Mouse (Mus musculus): ENCODE measurements around the gene Zfp513.

The Zfp513 gene

GRCm38 (mm10) chr5:31201742-31202590 is at the start of gene Zfp513:
Gene Zfp513, minus strand, starts transcription at chr5:31202303.
- POLR2A ChIA-PET = interaction anchor here (0.6 to 17.9 kb wide), 81 partner anchors 4 to 1257 kb away, joined by 3 to 263 read pairs (median 4); partner anchors contain the start of genes Eif2b4 (in 4 of the 4), Gm29609 (in 4 of the 4), Gtf3c2 (in 4 of the 4) and Snx17 (in 4 of the 4)
- CTCF ChIA-PET = interaction anchor here in 3 of 4 experiments (0.7 to 2.2 kb wide), 9 partner anchors 10 to 154 kb away, joined by 3 to 13 read pairs (median 3); partner anchors contain the start of genes Ppm1g (in 2 of the 3), Atraid (in 1 of the 3), Eif2b4 (in 1 of the 3) and Snx17 (in 1 of the 3)

GRCm38 (mm10) chr5:31251541-31252101 is 49.5 kb upstream of the Zfp513 start, which contains the start of gene Krtcap3:
Gene Krtcap3, plus strand, starts transcription at chr5:31251691.
- POLR2A ChIA-PET = interaction anchor here in 3 of 4 experiments (0.7 to 5.8 kb wide), 9 partner anchors 8 to 71 kb away, joined by 3 to 30 read pairs (median 4); partner anchors contain the start of genes Gm9970 (in 2 of the 3), Nrbp1 (in 2 of the 3), Gm29609 (in 1 of the 3) and Gtf3c2 (in 1 of the 3)
- CTCF ChIA-PET = no interaction called here

DNA sequence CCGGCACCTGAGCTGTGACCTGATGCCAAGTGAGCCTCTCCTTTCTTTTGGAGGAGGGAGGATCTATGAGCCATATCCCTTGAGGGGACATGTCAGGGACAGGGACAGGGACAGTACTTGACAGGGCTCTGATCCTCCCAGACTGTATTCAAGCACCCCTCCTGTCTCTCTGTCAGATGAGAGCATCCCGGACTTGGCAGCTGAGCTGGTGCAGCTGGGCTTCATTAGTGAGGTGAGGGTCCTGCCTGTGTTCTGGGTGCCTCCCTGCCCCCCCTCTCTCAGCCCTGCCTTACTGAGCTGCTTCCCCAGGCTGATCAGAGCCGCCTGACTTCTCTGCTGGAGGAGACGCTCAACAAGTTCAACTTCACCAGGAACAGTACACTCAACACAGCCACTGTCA is 48.6 kb upstream of the Zfp513 start:
- POLR2A ChIA-PET = interaction anchor here in 3 of 4 experiments (0.8 to 5.8 kb wide), 8 partner anchors 8 to 157 kb away, joined by 3 to 30 read pairs (median 4); partner anchors contain the start of genes Gm9970 (in 2 of the 3), Nrbp1 (in 2 of the 3), Gm29609 (in 1 of the 3) and Gtf3c2 (in 1 of the 3)

GRCm38 (mm10) chr5:31242191-31242590 is 40.1 kb upstream of the Zfp513 start:
- ChIA-PET CTCF (interaction anchor here in 1 of 4 experiments (1.4 to 1.6 kb wide), 3 partner anchors 11 to 86 kb away, joined by 3 to 9 read pairs (median 6); partner anchors contain the start of gene Ppm1g), POLR2A (interaction anchor here (0.5 to 3.0 kb wide), 15 partner anchors 9 to 1263 kb away, joined by 3 to 30 read pairs (median 4); partner anchors contain the start of genes Krtcap3 (in 2 of the 4), Atraid (in 1 of the 4), Eif2b4 (in 1 of the 4) and Mpv17 (in 1 of the 4))

More for the DNA sequence above, 48.6 kb upstream of the Zfp513 start:
- CTCF ChIA-PET = interaction anchor here in 1 of 4 experiments (0.7 kb wide), 1 partner anchor 346 kb away, joined by 3 read pairs; the partner anchor contains the start of gene Mrpl33

DNA sequence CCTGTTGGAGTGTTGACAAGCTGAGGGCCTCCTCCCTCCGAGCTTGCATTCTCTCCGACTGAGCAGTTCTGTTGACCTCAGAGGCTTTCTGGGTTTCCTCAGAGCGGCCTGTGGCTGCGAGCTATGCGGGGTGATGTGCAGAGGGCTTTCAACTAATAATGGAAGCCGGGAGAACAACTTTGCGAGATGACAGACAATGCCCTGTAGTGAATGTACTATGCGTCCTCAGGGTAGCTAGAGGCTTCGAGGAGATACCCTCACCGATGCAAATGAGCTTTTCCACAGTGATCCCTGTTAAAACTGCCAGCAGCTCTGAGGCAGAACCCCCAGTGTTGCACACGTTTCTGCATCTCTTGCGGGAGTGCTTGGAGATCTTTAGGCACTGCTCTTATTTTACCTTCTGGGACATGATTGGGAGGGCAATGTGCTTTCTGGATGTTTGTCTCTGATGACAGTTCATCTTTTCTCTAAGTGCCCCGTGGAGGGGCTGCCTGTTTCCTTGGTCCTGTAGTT is 39.5 kb upstream of the Zfp513 start:
- ChIA-PET POLR2A (interaction anchor here (0.5 to 3.0 kb wide), 26 partner anchors 9 to 1183 kb away, joined by 3 to 30 read pairs (median 3); partner anchors contain the start of genes Krtcap3 (in 2 of the 4), Ppm1g (in 2 of the 4), Adgrf3 (in 1 of the 4) and Atraid (in 1 of the 4)), CTCF (interaction anchor here in 2 of 4 experiments (0.6 to 1.6 kb wide), 5 partner anchors 12 to 193 kb away, joined by 3 to 9 read pairs (median 5); partner anchors contain the start of genes Atraid (in 1 of the 2) and Ppm1g (in 1 of the 2))

GRCm38 (mm10) chr5:31240637-31241521 is 38.8 kb upstream of the Zfp513 start, which contains the start of the genes Nrbp1 and Gm9970:
Gene Nrbp1, plus strand, starts transcription at chr5:31240864.
Gene Gm9970, minus strand, starts transcription at chr5:31241232.
- CTCF ChIA-PET = interaction anchor here in 3 of 4 experiments (0.5 to 1.6 kb wide), 6 partner anchors 12 to 219 kb away, joined by 3 to 9 read pairs (median 6); partner anchors contain the start of genes Atraid (in 1 of the 3) and Ppm1g (in 1 of the 3)
- POLR2A ChIA-PET = interaction anchor here in 3 of 4 experiments (0.6 to 3.0 kb wide), 27 partner anchors 8 to 407 kb away, joined by 3 to 30 read pairs (median 3); partner anchors contain the start of genes Cad (in 2 of the 3), Gm29609 (in 2 of the 3), Gtf3c2 (in 2 of the 3) and Krtcap3 (in 2 of the 3)

DNA sequence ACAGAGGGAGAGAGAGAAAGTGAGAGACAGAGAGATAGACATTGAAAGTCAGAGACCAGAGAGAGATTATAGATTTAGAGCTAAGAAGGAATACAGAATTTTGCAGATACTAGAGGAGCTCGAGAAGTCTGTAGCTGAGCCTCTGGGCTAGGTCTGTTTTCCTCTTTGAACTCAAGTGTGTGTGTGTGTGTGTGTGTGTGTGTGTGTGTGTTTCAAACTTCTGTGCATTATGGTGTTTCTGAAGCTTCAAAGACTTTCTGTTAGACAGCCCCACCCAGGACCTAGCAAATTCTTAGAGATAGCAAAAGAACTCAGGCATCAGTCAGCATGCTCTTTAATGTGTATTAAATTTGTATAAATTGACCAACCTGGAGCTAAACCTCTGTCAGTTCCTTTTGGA is 24.5 kb upstream of the Zfp513 start:
- ChIA-PET POLR2A (interaction anchor here in 2 of 4 experiments (0.6 to 1.8 kb wide), 3 partner anchors 14 to 102 kb away, joined by 3 to 6 read pairs (median 3); partner anchors contain the start of genes Gm9970 (in 1 of the 2) and Nrbp1 (in 1 of the 2)), CTCF (interaction anchor here in 2 of 4 experiments (0.6 to 0.8 kb wide), 4 partner anchors 41 to 336 kb away, joined by 3 to 7 read pairs (median 4); no protein-coding TSS in a partner anchor)

GRCm38 (mm10) chr5:31222696-31223095 is 20.6 kb upstream of the Zfp513 start:
- ChIA-PET POLR2A (interaction anchor here in 1 of 4 experiments (1.8 to 2.2 kb wide), 2 partner anchors 30 to 48 kb away, joined by 3 to 6 read pairs; no protein-coding TSS in a partner anchor), CTCF (no interaction called here)

- CTCF ChIA-PET = interaction anchor here (0.6 to 1.4 kb wide), 14 partner anchors 11 to 1562 kb away, joined by 3 to 7 read pairs (median 4); partner anchors contain the start of genes Zfp513 (in 2 of the 4), Agbl5 (in 1 of the 4) and Gm9970 (in 1 of the 4)
- POLR2A ChIA-PET = interaction anchor here (0.5 to 10.6 kb wide), 43 partner anchors 11 to 508 kb away, joined by 3 to 95 read pairs (median 5); partner anchors contain the start of genes Gm29609 (in 3 of the 4), Gm9970 (in 3 of the 4), Gtf3c2 (in 3 of the 4) and Nrbp1 (in 3 of the 4)
Measured at GRCm38 (mm10) chr5:31221304-31221945, 19.3 kb upstream of the Zfp513 start.

DNA sequence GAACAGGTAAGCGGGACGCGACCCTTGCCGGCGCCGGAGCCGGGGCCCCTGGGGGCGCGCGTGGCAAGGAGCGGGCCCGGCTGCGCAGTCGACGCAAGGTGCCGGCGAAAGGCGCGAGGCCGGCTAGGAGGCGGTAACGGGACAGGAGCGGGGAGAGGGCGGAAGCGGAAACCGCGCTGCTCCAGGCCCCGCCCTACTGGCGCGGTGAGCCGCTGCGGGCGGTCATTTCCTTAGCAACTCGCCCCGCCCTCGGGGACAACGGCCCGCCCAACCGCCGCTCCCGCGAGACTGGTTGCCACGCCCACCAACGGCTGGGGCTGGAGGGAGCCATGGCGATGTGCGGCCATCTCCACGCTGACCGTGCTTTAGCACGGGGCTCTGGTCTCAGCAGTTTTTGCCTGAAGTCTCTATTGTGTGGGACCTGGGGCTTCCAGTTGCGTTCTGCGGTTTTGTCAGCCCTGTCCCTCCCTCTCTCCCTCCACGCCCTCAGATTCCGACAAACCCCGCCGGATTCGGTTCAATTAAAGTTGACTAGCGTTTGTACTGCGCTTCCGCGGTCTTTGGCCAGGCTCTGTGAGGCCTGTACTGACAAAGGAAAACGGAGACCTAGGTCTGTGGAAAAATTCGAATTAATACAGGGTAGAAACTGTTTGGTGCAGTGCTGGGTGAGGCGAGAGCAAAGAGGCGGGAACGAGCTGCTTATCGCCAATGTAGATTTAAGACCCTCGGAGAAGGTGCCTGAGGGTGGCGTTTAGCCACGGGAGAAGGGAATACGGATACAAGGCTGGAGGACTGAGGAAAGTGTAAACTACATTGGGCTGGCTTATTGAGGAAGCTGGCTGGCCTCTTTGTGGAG is 18.6 kb upstream of the Zfp513 start, which contains the start of gene Ppm1g:
Gene Ppm1g, minus strand, starts transcription at position 240 of the 856 bp plus-strand sequence.
- POLR2A ChIA-PET = interaction anchor here (0.5 to 10.6 kb wide), 51 partner anchors 10 to 507 kb away, joined by 3 to 95 read pairs (median 4); partner anchors contain the start of genes Gm29609 (in 3 of the 4), Gm9970 (in 3 of the 4), Gtf3c2 (in 3 of the 4) and Nrbp1 (in 3 of the 4)
- CTCF ChIA-PET = interaction anchor here (0.6 to 1.4 kb wide), 14 partner anchors 11 to 1562 kb away, joined by 3 to 7 read pairs (median 4); partner anchors contain the start of genes Zfp513 (in 2 of the 4), Agbl5 (in 1 of the 4) and Gm9970 (in 1 of the 4)

- ChIA-PET POLR2A (interaction anchor here in 3 of 4 experiments (0.6 to 10.6 kb wide), 16 partner anchors 11 to 510 kb away, joined by 3 to 95 read pairs (median 4); partner anchors contain the start of genes Gm29609 (in 3 of the 3), Gtf3c2 (in 3 of the 3), Zfp513 (in 3 of the 3) and Snx17 (in 2 of the 3)), CTCF (no interaction called here)
Measured at GRCm38 (mm10) chr5:31219911-31220447, 17.9 kb upstream of the Zfp513 start.

DNA sequence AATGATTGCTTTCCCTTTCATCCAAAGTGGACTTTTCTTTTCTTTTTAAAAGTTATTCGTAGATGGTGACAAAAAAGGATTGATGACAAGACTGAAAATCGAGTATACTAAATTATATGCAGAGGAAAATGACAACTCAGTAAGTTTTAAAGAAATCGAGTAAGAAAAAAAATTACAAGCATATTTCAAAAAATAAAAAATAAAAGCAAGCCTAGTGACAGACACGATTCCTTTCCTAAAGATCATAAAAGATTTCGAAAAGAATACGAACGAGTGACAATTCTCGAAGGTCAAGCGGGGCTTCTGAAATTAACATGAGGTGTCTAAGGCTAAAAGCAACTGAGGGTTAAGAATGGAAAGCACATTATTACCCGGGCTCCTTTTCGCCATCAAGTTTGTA is 17.4 kb upstream of the Zfp513 start:
- ChIA-PET CTCF (interaction anchor here in 3 of 4 experiments (0.7 to 1.9 kb wide), 12 partner anchors 10 to 171 kb away, joined by 3 to 14 read pairs (median 5); partner anchors contain the start of genes Atraid (in 1 of the 3), Eif2b4 (in 1 of the 3), Slc5a6 (in 1 of the 3) and Snx17 (in 1 of the 3)), POLR2A (interaction anchor here (0.6 to 10.6 kb wide), 21 partner anchors 10 to 544 kb away, joined by 3 to 95 read pairs (median 4); partner anchors contain the start of genes Gm29609 (in 3 of the 4), Gtf3c2 (in 3 of the 4), Eif2b4 (in 2 of the 4) and Snx17 (in 2 of the 4))

GRCm38 (mm10) chr5:31219070-31219469 is 17.0 kb upstream of the Zfp513 start:
- POLR2A ChIA-PET = interaction anchor here (0.6 to 10.6 kb wide), 39 partner anchors 10 to 1509 kb away, joined by 3 to 95 read pairs (median 4); partner anchors contain the start of genes Eif2b4 (in 3 of the 4), Gm29609 (in 3 of the 4), Gtf3c2 (in 3 of the 4) and Snx17 (in 3 of the 4)

More at GRCm38 (mm10) chr5:31219070-31219469, 17.0 kb upstream of the Zfp513 start:
- CTCF ChIA-PET = interaction anchor here (0.6 to 1.9 kb wide), 25 partner anchors 8 to 1794 kb away, joined by 3 to 14 read pairs (median 4); partner anchors contain the start of genes Ost4 (in 2 of the 4), Atraid (in 1 of the 4), Eif2b4 (in 1 of the 4) and Slc5a6 (in 1 of the 4)

All from embryonic stem cell, embryonic (primary cell).